Mouse (Mus musculus): Measurements from ENCODE around the gene Tsr2. TPM values are rescaled to one million over a fixed set of nuclear protein-coding genes. Genes with fewer than 3 reads are reported as not detected.

Gene Tsr2
- 17.5 and 19.2 TPM in 2 replicates for polyA plus RNA-seq (2015; fragmentation: Nextera tagmentation; extraction: Ambion mirVana)

GRCm38 (mm10) chrX:151096171-151097058 is at the start of gene Tsr2:
Gene Tsr2, minus strand, starts transcription at chrX:151096543.

GRCm38 (mm10) chrX:151045850-151046249 is 50.5 kb downstream of the Tsr2 start, which contains the start of gene Fgd1:
Gene Fgd1, plus strand, starts transcription at chrX:151046150.

Other genes starting within 250 kb of the Tsr2 start
- 12.8 and 13.1 TPM in 2 replicates for gene Gnl3l, start 79.2 kb downstream of the Tsr2 start, polyA plus RNA-seq (2015; fragmentation: Nextera tagmentation; extraction: Ambion mirVana)
- gene Fgd1, start 50.4 kb downstream of the Tsr2 start, polyA plus RNA-seq (2015; fragmentation: Nextera tagmentation; extraction: Ambion mirVana): 1.6 and 2.5 TPM in 2 replicates
- 0.15 and 0.24 TPM in 2 replicates for gene Wnk3, start 101.5 kb upstream of the Tsr2 start, polyA plus RNA-seq (2015; fragmentation: Nextera tagmentation; extraction: Ambion mirVana)
- gene Fam120c, start 247.6 kb upstream of the Tsr2 start, polyA plus RNA-seq (2015; fragmentation: Nextera tagmentation; extraction: Ambion mirVana): 0.85 and 1.1 TPM in 2 replicates

Data from spleen, postnatal 0 days (tissue).